Mouse (Mus musculus) kidney, postnatal 25 days (tissue): ENCODE data around the gene Perm1.

Source experiments
- DNase-seq, 2 experiments: peaks; one replicate each; pipeline ENCODE4 v3.0.0; 2021; ENCODE audit warnings: mixed read lengths in 2 of 2

The Perm1 gene

DNA sequence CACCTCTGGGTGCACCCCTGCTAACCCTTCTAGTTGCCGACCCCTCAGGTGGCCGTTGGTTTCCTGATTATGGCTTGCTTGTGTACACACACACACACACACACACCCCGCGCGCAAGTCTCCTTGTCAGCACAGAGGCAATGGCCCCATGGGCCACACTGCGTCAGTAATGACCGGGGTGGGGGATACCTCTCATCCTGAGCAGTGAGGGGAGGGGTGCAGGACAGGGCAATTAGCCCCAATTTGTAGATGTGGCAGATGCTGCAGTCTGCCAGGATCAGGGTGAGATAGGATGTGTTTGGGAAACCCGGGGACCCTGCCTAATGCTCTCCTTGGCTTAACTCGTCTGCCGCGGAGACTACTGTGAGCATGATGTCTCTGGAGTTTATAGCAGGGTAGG lies 33.9 kb downstream of the Perm1 start:
- DNase-seq, result no peak

DNA sequence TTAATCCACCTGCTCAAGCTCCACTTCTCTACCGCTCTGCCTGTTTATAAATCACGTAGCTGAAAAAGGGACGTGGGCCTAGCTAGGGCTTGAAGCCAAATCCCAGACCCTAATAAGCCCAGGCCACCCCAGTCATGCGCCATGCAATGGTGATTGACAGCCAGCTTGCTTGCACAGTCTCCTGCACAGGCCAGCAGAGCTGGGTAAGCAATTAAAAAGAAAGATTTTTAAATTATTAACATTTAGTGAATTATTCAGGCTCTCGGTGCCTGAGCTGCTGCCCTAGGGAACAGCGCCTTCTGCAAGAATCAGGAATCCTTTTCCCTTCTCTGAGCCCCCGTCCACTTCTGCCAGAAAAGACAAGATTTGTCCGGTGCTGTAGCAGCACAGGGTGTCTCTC lies 35.4 kb downstream of the Perm1 start:
- DNase-seq, result no peak

DNA sequence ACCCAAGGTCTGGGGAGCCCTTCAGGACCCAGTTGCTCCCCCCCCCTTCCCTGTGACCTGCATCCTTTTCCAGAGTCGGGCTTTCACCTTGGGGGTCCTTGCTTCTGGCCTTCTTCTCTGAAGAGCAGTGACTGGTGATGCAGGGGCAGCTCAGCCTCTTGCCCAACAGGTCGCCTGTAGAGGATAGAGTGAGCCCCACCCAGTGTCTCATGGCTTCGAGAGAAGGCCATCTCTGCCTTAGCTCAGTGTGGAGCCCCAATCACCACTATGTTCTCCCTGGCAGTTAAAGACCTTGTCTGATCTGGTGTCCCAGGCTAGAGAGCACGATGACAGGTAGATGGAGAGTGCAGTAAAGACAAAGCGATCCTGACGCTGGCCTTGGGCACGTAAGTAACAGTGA lies 36.5 kb downstream of the Perm1 start:
- DNase-seq, result no peak

DNA sequence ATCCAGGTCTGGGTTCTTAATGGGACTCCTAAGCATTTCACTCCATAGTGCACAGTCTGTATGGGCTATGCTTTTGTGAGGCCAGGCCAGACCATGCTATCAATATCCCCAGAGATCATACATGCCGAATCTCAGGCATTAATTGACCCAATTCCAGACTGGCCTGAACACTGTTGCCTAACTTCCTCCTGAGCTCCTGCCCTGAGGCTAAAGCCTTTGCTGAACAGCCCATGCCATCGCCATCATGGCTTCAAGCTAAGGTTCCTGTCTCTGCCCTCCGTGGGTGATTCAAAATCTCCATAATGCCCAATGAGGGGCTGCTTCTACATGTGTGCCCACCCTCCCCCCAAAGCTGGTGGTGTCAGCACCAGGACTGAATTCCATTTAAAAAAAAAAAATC lies 37.0 kb downstream of the Perm1 start:
- DNase-seq, result no peak

DNA sequence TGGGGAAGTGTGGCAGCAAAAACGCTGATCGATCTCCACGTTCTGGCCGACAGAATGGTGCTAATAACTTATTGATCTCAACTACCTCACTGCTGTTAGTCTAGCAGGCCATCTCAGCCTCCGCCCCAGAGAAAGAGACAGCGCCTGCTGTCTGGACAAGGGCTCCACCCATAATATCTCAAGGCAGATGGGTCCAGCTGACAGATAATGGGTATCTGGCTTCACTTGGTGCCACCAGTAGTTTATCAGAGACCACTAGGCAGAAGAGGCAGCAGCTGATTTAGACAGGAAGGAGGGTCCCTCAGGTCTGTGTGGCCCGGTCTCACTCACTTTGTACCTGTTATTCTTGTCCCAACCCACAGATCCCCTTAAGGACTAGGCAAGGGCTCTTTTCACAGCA lies 37.4 kb downstream of the Perm1 start:
- DNase-seq, result no peak

DNA sequence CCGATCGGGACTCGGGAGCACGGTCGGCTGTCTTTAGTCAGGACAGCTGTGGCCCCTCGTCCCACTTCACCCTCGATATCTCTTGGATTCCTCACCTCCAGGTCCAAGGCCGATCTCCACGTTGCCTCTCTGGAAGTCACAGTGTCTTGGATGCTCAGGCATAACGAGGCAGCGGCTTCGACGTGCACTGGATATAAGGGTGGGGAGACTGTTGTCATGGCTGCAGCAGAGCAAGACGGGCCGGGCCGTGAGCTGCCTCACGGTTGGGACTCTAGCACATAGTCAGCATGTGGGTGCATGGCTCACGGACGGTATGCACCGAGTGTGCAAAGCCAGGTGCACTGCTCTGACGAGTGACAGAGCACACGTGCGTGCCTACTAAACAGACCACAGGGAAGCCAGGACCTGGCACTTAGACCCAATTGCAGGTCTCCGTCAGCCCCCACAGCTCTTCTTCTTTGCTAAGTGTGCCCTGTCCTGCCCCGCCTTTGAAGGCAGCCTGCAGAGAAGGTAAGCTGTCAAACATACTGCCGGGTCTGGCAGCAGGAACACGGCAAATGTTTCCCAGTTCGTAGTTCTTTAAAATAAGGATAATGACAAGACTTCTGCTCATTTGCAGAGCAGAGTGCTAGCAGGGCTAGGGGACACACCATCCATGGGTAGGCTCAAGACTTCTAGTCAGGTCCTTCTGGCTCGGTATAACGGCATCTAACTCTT lies 38.9 kb downstream of the Perm1 start:
- DNase-seq, result no peak

DNA sequence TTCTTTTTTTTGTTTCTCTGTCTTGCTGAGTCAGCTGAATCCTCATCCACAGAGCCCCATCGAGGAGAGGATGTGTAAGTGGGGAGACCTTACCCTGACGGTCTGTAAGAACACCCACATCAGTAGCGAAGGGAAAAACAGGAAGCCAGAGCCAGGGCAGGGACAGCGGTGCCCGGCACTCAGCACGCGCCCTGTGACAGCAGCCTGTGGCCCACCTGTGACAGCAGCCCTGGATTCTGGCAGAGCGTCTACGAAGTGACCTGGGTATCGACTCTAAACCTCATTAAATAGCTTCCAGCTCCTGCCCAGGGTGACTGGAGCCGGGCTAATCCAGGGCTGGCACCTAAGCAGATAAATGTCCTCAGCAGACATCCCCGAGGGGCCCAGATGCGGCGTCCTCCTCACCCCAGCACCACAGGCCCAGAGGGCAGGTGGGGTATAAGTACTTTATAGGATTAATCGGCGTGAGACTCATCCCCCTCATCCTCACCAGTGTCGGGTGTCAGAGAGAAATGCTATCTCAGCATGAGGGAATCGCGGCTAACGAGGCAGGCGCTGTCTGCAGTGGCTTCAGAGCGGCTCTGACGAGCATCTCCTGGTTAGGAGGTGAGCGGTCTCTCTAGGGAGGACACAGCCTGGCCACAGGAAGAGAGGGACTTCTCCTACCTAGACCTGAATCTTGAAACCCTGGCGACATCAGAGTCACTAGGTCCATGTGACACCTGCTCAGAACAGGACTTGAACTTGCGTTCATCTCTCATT lies 39.6 kb downstream of the Perm1 start, which contains the start of gene Samd11:
Gene Samd11, minus strand, starts transcription at position 580 of the 762 bp plus-strand sequence.
- no peak for DNase-seq
